Comparison of ENCODE assay signal across 26 mouse cellular contexts in genomic region chr2:76702751-76703150, GRCm38 (mm10). TPM values are rescaled to one million over a fixed set of nuclear protein-coding genes. Genes with fewer than 3 reads are reported as not detected.
A peak's percentile ranks its signal among the peaks of the same experiment; 100 is the strongest.
DNase-seq lines count a peak whose midpoint lies in the region; ATAC-seq and TF ChIP-seq lines count a peak whose summit lies in the region.
"Had no signal": no experiment of that assay in that cellular context is flagged by ENCODE, and none has a peak within 500 bp of the region (broad histone marks: within the 10 kb centered on the region; RNA-seq: fewer than 3 reads in every experiment).

No protein-coding gene starts in this region.

- TF ChIP-seq POLR2A in heart, adult 2 months (IDR thresholded peaks at IDR 0.05; ENCODE audit: insufficient read depth, low read depth, low read length), result no peak
- TF ChIP-seq POLR2A in testis, adult 2 months (IDR thresholded peaks at IDR 0.05; ENCODE audit: control insufficient read depth, low read depth, low read length), result no peak

- TF ChIP-seq CTCF in heart, adult 2 months (IDR thresholded peaks at IDR 0.05), result no peak
- no peak for TF ChIP-seq CTCF in testis, adult 2 months (IDR thresholded peaks at IDR 0.05; ENCODE audit: control insufficient read depth, insufficient read depth, insufficient replicate concordance, low read depth, low read length)

- H3K4me1 ChIP-seq in heart, adult 2 months (ENCODE audit: control insufficient read depth, insufficient read depth, low read length), result no peaks in the 10 kb centered on the region
- H3K4me1 ChIP-seq in heart, embryonic 16.5 days (ENCODE audit: control insufficient read depth, insufficient read depth, low read length), result no peaks in the 10 kb centered on the region
- no peaks in the 10 kb centered on the region for H3K4me1 ChIP-seq in testis, adult 2 months (ENCODE audit: control insufficient read depth, insufficient read depth, low read length)
- H3K4me1 ChIP-seq: embryonic facial prominence, embryonic 10.5 days; embryonic facial prominence, embryonic 12.5 days; forebrain, embryonic 13.5 days had no signal

- 74% methylated on average over 5 of the region's 5 CpGs for WGBS in heart, adult 2 months
- 70% methylated on average over 5 of the region's 5 CpGs for WGBS in heart, embryonic 16.5 days

- no peaks in the 10 kb centered on the region for H3K9me3 ChIP-seq in heart, embryonic 16.5 days (replicated peaks; ENCODE audit: control insufficient read depth, low read length)
- H3K9me3 ChIP-seq: embryonic facial prominence, embryonic 10.5 days; embryonic facial prominence, embryonic 12.5 days; forebrain, embryonic 13.5 days; G1E had no signal

- no peak overlapping the region for H3K4me3 ChIP-seq in heart, adult 2 months
- H3K4me3 ChIP-seq in heart, embryonic 16.5 days (ENCODE audit: low read length), result no peak overlapping the region
- H3K4me3 ChIP-seq in testis, adult 2 months (ENCODE audit: control insufficient read depth, low read depth, low read length), result peak overlapping the region; percentile 23
- H3K4me3 ChIP-seq: embryonic facial prominence, embryonic 10.5 days; embryonic facial prominence, embryonic 12.5 days; forebrain, embryonic 13.5 days had no signal

- DNase-seq in heart, adult 2 months, result no peak
- DNase-seq in heart, postnatal 4 days, result no peak
- no peak for DNase-seq in heart, postnatal 14 days
- DNase-seq in testis, postnatal 14 days (ENCODE audit: low spot score), result no peak
- DNase-seq in skeletal muscle tissue, adult 2 months (ENCODE audit: low read depth, low spot score), result peak; percentile 65
- DNase-seq in MN1 (ENCODE audit: low spot score), result no peak
- DNase-seq: adrenal gland, adult 8-10 months; adrenal gland, postnatal 14 days; adrenal gland, postnatal 36 days; B cell, adult 2 months; cerebellum, adult 11-12 months; cerebellum, adult 2 months; cerebellum, adult 9-10 months; cerebellum, postnatal 10 days; cerebellum, postnatal 25 days had no signal

- peaks cover 4% of the 10 kb centered on the region for H3K36me3 ChIP-seq in heart, adult 2 months (ENCODE audit: control insufficient read depth, insufficient read depth, low read length)
- H3K36me3 ChIP-seq in heart, embryonic 16.5 days (ENCODE audit: control insufficient read depth, insufficient read depth), result peaks cover 45% of the 10 kb centered on the region
- no peaks in the 10 kb centered on the region for H3K36me3 ChIP-seq in testis, adult 2 months (ENCODE audit: control insufficient read depth, insufficient read depth, low read length)

- peak; percentile 56; the same call in 1 of the 2 replicates for TF ChIP-seq EP300 in heart, adult 2 months (IDR thresholded peaks at IDR 0.05; ENCODE audit: insufficient read depth, low read depth, low read length)

- H3K4me2 ChIP-seq in heart, embryonic 16.5 days (ENCODE audit: low read depth, low read length), result no peak overlapping the region
- H3K4me2 ChIP-seq: embryonic facial prominence, embryonic 12.5 days; forebrain, embryonic 13.5 days had no signal

- no peak overlapping the region for H3K9ac ChIP-seq in heart, adult 2 months (ENCODE audit: low read depth, low read length)
- no peak overlapping the region for H3K9ac ChIP-seq in heart, embryonic 16.5 days (ENCODE audit: low read length)
- H3K9ac ChIP-seq: embryonic facial prominence, embryonic 12.5 days; forebrain, embryonic 13.5 days had no signal

- H3K27me3 ChIP-seq in heart, adult 2 months (ENCODE audit: control insufficient read depth, insufficient read depth, low read length), result no peaks in the 10 kb centered on the region
- no peaks in the 10 kb centered on the region for H3K27me3 ChIP-seq in heart, embryonic 16.5 days (ENCODE audit: control insufficient read depth, insufficient read depth, low read length)
- H3K27me3 ChIP-seq in testis, adult 2 months (ENCODE audit: control insufficient read depth, insufficient read depth, low read length), result no peaks in the 10 kb centered on the region
- H3K27me3 ChIP-seq: CH12.LX; embryonic facial prominence, embryonic 12.5 days; forebrain, embryonic 13.5 days had no signal

- intact Hi-C loops in heart, adult 2 months (cut with DNase I), result no loop called here
- intact Hi-C loops in heart, postnatal 14 days (cut with DNase I), result no loop called here

- H3K79me2 ChIP-seq in heart, adult 2 months (replicated peaks; ENCODE audit: control insufficient read depth, insufficient read depth, low read length), result no peaks in the 10 kb centered on the region

- H3K27ac ChIP-seq in heart, adult 2 months, result no peak overlapping the region
- no peak overlapping the region for H3K27ac ChIP-seq in heart, embryonic 16.5 days (ENCODE audit: low read length)
- no peak overlapping the region for H3K27ac ChIP-seq in testis, adult 2 months (ENCODE audit: control insufficient read depth, insufficient read depth, low read depth, low read length)
- H3K27ac ChIP-seq: embryonic facial prominence, embryonic 10.5 days; embryonic facial prominence, embryonic 12.5 days; forebrain, embryonic 13.5 days had no signal

- ATAC-seq in heart, embryonic 16.5 days (replicated peaks; ENCODE audit: extremely low read depth, insufficient read depth, low FRiP score), result 0 out of 2 replicates have a peak, but pooled peaks have one; percentile 3
- ATAC-seq: activated CD4-positive, CD25-positive, alpha-beta regulatory T cell, adult 4 months; CD4-positive, CD25-positive, alpha-beta regulatory T cell, adult 4 months; forebrain, embryonic 13.5 days; forebrain, embryonic 16.5 days had no signal

RNA-seq across cellular contexts. Expression of gene Plekha3, which starts 27.7 kb away (rescaled TPM):
- total RNA-seq in heart, adult 2 months (2021), result 10 to 100 TPM; 19.4 to 21.3 TPM
- polyA plus RNA-seq in heart, adult 2 months (2012; rRNA removed), result 12.8 and 19.2 TPM in 2 replicates
- 10 to 100 TPM; 21.5 to 22.5 TPM for total RNA-seq in heart, postnatal 4 days (2021)
- 3.2 and 6.1 TPM in 2 replicates for polyA plus RNA-seq in heart, embryonic 16.5 days (2015; fragmentation: Nextera tagmentation; extraction: Ambion mirVana)
- total RNA-seq in heart, postnatal 14 days (2021), result 10 to 100 TPM; 19.2 to 19.7 TPM
- polyA plus RNA-seq in testis, adult 2 months (2012; rRNA removed), result 16.6 and 20.2 TPM in 2 replicates

RNA-seq across cellular contexts. Expression of gene Fkbp7, which starts 29.8 kb away (rescaled TPM):
- total RNA-seq in heart, adult 2 months (2021), result 10 to 100 TPM; 20.8 to 21.9 TPM
- 7.9 and 14.7 TPM in 2 replicates for polyA plus RNA-seq in heart, adult 2 months (2012; rRNA removed)
- total RNA-seq in heart, postnatal 4 days (2021), result 10 to 100 TPM; 23.8 to 30.0 TPM
- polyA plus RNA-seq in heart, embryonic 16.5 days (2015; fragmentation: Nextera tagmentation; extraction: Ambion mirVana), result 52.7 and 59.6 TPM in 2 replicates
- total RNA-seq in heart, postnatal 14 days (2021), result 10 to 100 TPM; 23.6 to 23.7 TPM
- 16.3 and 19.2 TPM in 2 replicates for polyA plus RNA-seq in testis, adult 2 months (2012; rRNA removed)

RNA-seq across cellular contexts. Expression of gene Pjvk, which starts 54.5 kb away (rescaled TPM):
- total RNA-seq in heart, adult 2 months (2021), result not detected
- polyA plus RNA-seq in heart, adult 2 months (2012; rRNA removed), result 0.08 TPM in 1 of 2 replicates, not detected in the other
- total RNA-seq in heart, postnatal 4 days (2021), result not detected
- polyA plus RNA-seq in heart, embryonic 16.5 days (2015; fragmentation: Nextera tagmentation; extraction: Ambion mirVana), result 0.12 TPM in 1 of 2 replicates, not detected in the other
- total RNA-seq in heart, postnatal 14 days (2021), result under 1 TPM in 1 of 2 experiments, not detected in 1; 0.27 TPM
- polyA plus RNA-seq in testis, adult 2 months (2012; rRNA removed), result 0.17 and 0.52 TPM in 2 replicates
- total RNA-seq: adrenal gland, adult 8-10 months; adrenal gland, postnatal 14 days; CH12.LX had no signal
- polyA plus RNA-seq: activated CD4-positive, CD25-positive, alpha-beta regulatory T cell, adult 4 months; CD4-positive, CD25-positive, alpha-beta regulatory T cell, adult 4 months; embryonic facial prominence, embryonic 14.5 days; G1E had no signal

RNA-seq across cellular contexts. Expression of gene Prkra, which starts 54.9 kb away (rescaled TPM):
- 10 to 100 TPM; 12.1 to 12.4 TPM for total RNA-seq in heart, adult 2 months (2021)
- 9.6 and 14.7 TPM in 2 replicates for polyA plus RNA-seq in heart, adult 2 months (2012; rRNA removed)
- 10 to 100 TPM; 20.7 to 22.6 TPM for total RNA-seq in heart, postnatal 4 days (2021)
- 31.4 and 31.9 TPM in 2 replicates for polyA plus RNA-seq in heart, embryonic 16.5 days (2015; fragmentation: Nextera tagmentation; extraction: Ambion mirVana)
- total RNA-seq in heart, postnatal 14 days (2021), result 10 to 100 TPM; 16.0 to 16.9 TPM
- polyA plus RNA-seq in testis, adult 2 months (2012; rRNA removed), result 17.2 and 21.1 TPM in 2 replicates
